Mouse (Mus musculus): ENCODE data around the gene I0C0044D17Rik. TPM values are rescaled to one million over a fixed set of nuclear protein-coding genes. Genes with fewer than 3 reads are reported as not detected.
"Not testable (repeated sequence)": the region's sequence is repeated elsewhere in the genome, so short reads cannot be mapped to it uniquely, and the experiment has no call there.

The I0C0044D17Rik gene
- polyA plus RNA-seq, 1 experiment: not detected

DNA sequence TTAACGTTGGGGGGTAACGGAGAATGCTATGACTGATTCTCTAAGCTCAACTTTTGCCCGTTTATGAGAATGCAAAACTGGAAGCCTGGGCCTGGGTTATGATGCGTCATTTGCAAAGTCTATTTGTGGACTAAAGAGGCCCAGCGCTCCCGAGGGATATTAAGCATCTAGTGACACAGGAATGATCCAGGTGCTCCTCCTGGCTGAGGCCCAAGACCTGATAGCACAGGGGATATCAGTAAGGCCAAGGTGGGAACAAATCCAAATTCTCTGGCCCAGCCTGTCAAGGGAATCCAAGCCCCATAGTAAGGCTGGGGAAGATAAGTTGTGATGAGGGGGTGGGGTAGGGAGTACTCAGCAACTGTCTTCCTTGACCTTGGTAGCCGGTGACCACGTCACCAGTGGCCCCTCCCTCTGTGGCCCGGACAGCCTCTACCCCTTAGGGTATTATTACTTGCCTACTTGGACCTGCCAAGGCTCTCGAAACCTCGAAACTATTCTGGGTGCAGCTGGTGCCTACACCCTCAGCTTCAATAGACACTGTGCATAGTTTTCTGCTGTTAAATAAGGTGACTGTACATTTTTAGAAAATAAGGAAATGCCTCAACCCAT lies 33.5 kb upstream of the I0C0044D17Rik start:
- no peaks in the 10 kb centered on the region for H3K36me3 ChIP-seq (ENCODE audit: control insufficient read depth, insufficient read depth, low read length)
- TF ChIP-seq CTCF (IDR thresholded peaks at IDR 0.05; ENCODE audit: extremely low read depth, insufficient read depth, insufficient read length, insufficient replicate concordance) (no peak), POLR2A (IDR thresholded peaks at IDR 0.05; ENCODE audit: low read depth, low read length) (no peak)
- 84% methylated on average over 11 of the region's 11 CpGs for WGBS

DNA sequence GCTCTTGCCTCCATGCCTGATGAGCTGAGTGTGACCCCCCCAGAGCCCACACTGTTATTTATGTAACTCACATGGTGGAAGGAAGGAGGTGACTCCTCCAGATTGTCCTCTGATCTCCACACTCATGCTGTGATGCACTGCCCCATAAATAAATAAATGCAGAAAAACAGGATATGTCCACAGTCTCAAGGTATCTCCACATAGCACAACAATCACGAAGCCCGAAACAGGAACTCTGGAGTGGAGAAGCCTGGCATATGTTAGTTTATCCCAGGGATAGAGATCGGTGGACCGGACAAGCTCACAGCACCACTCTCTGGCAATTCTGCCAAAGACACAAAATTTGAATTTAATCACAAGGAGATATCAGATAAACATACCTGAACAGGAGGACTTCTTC lies 30.3 kb upstream of the I0C0044D17Rik start:
- H3K4me1 ChIP-seq (ENCODE audit: control insufficient read depth, insufficient read depth, insufficient read length): no peaks in the 10 kb centered on the region
- DNase-seq (ENCODE audit: low read depth in 1 of 2, low spot score in 2 of 2): no peak
- no peak overlapping the region for H3K27ac ChIP-seq (ENCODE audit: insufficient read depth, low read length)
- 88% methylated on average over 4 of the region's 4 CpGs for WGBS
- no peak overlapping the region for H3K4me3 ChIP-seq (ENCODE audit: extremely low read depth, insufficient read depth, insufficient read length)
- H3K27me3 ChIP-seq (ENCODE audit: control insufficient read depth, insufficient read depth, low read length): no peaks in the 10 kb centered on the region
- no peak for TF ChIP-seq CTCF (IDR thresholded peaks at IDR 0.05; ENCODE audit: extremely low read depth, insufficient read depth, insufficient read length, insufficient replicate concordance)
- TF ChIP-seq POLR2A (IDR thresholded peaks at IDR 0.05; ENCODE audit: low read depth, low read length): no peak
- no peaks in the 10 kb centered on the region for H3K36me3 ChIP-seq (ENCODE audit: control insufficient read depth, insufficient read depth, low read length)

More for the DNA sequence above, 33.5 kb upstream of the I0C0044D17Rik start:
- Histone ChIP-seq H3K4me1 (ENCODE audit: control insufficient read depth, insufficient read depth, insufficient read length) (no peaks in the 10 kb centered on the region), H3K27me3 (ENCODE audit: control insufficient read depth, insufficient read depth, low read length) (no peaks in the 10 kb centered on the region), H3K4me3 (ENCODE audit: extremely low read depth, insufficient read depth, insufficient read length) (no peak overlapping the region), H3K27ac (ENCODE audit: insufficient read depth, low read length) (no peak overlapping the region)
- no peak for DNase-seq (ENCODE audit: low read depth in 1 of 2, low spot score in 2 of 2)

DNA sequence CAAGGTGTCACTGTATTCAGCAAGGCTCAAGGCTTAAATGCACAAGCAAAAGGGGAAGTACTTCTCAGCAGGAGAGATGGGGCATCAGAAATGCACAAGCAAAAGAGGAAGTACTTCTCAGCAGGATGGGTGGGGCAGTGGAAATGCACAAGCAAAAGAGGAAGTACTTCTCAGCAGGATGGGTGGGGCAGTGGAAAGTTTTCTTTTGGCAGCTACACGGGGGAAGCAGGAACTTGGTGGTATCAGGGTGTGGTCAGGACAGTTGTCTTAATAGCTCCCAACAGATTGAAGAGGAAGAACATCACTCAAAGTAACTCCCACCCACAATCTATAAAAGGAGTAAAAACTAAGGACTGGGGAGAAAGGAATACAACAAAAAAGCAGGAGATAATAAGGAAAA lies 26.8 kb upstream of the I0C0044D17Rik start:
- not testable (repeated sequence) for H3K27me3 ChIP-seq (ENCODE audit: control insufficient read depth, insufficient read depth, low read length); DNase-seq (ENCODE audit: low read depth in 1 of 2, low spot score in 2 of 2); H3K4me1 ChIP-seq (ENCODE audit: control insufficient read depth, insufficient read depth, insufficient read length); H3K27ac ChIP-seq (ENCODE audit: insufficient read depth, low read length); H3K4me3 ChIP-seq (ENCODE audit: extremely low read depth, insufficient read depth, insufficient read length); H3K36me3 ChIP-seq (ENCODE audit: control insufficient read depth, insufficient read depth, low read length)
- WGBS: 21% methylated on average over 1 of the region's 1 CpGs

DNA sequence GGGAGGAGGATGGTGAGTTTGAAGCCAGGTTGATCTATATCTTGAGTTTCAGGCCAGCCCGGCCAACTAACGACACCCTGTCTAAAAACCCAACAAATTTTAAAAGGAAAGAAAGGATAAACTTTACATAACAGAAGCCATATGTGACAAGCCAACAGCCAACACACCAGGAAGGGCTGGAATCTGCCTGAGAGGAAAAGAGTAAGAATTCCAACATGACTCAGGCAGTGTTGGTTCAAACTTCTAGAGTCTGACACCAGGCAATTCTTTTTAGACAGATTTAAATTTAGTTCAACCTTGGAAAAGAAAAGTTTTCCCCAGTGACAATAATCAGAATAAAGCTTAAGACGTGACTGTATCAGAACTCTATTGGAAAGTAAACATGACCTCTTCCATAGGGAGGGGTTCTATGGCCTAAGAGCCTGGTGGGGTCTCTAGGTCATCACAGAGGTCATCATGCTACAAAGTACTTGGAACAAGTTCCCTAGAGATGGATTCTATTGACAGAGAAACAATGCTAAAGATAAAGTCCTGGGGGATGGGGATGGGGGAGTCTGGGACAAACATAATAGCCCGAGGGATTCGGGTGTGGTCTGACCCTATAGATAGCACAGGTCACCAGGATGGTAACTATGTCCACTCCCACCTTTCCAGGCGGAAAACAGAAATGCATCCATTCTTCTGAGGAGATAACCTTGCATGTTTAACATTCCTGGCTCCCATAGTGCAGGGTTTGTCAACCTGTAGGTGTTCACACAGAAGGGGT lies 23.7 kb upstream of the I0C0044D17Rik start:
- Histone ChIP-seq H3K4me3 (ENCODE audit: extremely low read depth, insufficient read depth, insufficient read length) (no peak overlapping the region), H3K27me3 (ENCODE audit: control insufficient read depth, insufficient read depth, low read length) (no peaks in the 10 kb centered on the region), H3K27ac (ENCODE audit: insufficient read depth, low read length) (no peak overlapping the region), H3K36me3 (ENCODE audit: control insufficient read depth, insufficient read depth, low read length) (no peaks in the 10 kb centered on the region), H3K4me1 (ENCODE audit: control insufficient read depth, insufficient read depth, insufficient read length) (no peaks in the 10 kb centered on the region)
- TF ChIP-seq POLR2A (IDR thresholded peaks at IDR 0.05; ENCODE audit: low read depth, low read length) (no peak), CTCF (IDR thresholded peaks at IDR 0.05; ENCODE audit: extremely low read depth, insufficient read depth, insufficient read length, insufficient replicate concordance) (no peak)
- 83% methylated on average over 6 of the region's 6 CpGs for WGBS
- no peak for DNase-seq (ENCODE audit: low read depth in 1 of 2, low spot score in 2 of 2)

DNA sequence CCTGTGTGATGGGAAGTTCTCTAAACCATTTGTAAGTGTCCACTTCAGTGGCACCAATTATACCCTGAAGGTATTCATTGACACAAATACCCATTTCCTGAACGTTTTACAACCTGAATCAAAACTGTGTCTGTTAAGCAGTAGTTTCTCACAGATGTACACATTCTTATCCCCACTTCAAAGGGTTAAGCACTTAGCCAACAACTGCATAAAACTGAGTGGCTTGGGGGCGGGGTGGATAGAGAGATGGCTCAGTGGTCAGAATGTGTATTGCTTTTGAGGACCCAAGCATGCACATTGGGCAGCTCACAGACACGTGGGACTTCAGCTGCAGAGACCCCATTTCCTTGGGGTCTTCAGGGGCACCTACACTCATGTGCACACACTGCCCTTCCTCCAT lies 22.8 kb upstream of the I0C0044D17Rik start:
- TF ChIP-seq CTCF (IDR thresholded peaks at IDR 0.05; ENCODE audit: extremely low read depth, insufficient read depth, insufficient read length, insufficient replicate concordance) (no peak), POLR2A (IDR thresholded peaks at IDR 0.05; ENCODE audit: low read depth, low read length) (no peak)

DNA sequence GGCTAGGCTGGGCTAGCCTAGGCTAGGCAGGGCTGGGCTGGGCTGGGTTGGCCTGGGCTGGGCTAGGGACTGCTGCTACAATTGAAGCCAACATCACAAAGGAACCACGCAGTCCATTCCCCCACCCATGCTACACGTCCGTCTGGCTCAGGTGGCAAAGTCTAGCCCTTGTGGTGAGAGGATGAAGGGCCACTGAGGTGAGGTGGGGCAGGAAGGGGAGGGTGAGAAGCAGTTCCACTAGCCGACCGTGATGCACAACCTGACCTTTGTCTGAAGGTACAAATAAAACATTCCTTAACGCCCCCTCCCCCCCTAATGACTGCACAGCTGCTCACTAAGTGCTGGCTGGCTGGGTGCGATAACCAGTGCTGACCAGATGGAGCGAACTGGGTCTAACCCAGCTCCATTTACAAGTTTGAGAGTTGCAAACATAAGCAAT lies 22.1 kb upstream of the I0C0044D17Rik start:
- no peak for TF ChIP-seq POLR2A (IDR thresholded peaks at IDR 0.05; ENCODE audit: low read depth, low read length)
- no peak overlapping the region for H3K4me3 ChIP-seq (ENCODE audit: extremely low read depth, insufficient read depth, insufficient read length)
- H3K36me3 ChIP-seq (ENCODE audit: control insufficient read depth, insufficient read depth, low read length): no peaks in the 10 kb centered on the region
- no peak overlapping the region for H3K27ac ChIP-seq (ENCODE audit: insufficient read depth, low read length)
- H3K27me3 ChIP-seq (ENCODE audit: control insufficient read depth, insufficient read depth, low read length): no peaks in the 10 kb centered on the region
- H3K4me1 ChIP-seq (ENCODE audit: control insufficient read depth, insufficient read depth, insufficient read length): no peaks in the 10 kb centered on the region
- no peak for DNase-seq (ENCODE audit: low read depth in 1 of 2, low spot score in 2 of 2)
- WGBS: 88% methylated on average over 8 of the region's 8 CpGs

More for the DNA sequence above, 22.8 kb upstream of the I0C0044D17Rik start:
- 68% methylated on average over 3 of the region's 3 CpGs for WGBS
- no peak overlapping the region for H3K27ac ChIP-seq (ENCODE audit: insufficient read depth, low read length)
- no peak overlapping the region for H3K4me3 ChIP-seq (ENCODE audit: extremely low read depth, insufficient read depth, insufficient read length)
- H3K4me1 ChIP-seq (ENCODE audit: control insufficient read depth, insufficient read depth, insufficient read length): no peaks in the 10 kb centered on the region
- no peaks in the 10 kb centered on the region for H3K27me3 ChIP-seq (ENCODE audit: control insufficient read depth, insufficient read depth, low read length)
- DNase-seq (ENCODE audit: low read depth in 1 of 2, low spot score in 2 of 2): no peak
- no peaks in the 10 kb centered on the region for H3K36me3 ChIP-seq (ENCODE audit: control insufficient read depth, insufficient read depth, low read length)

DNA sequence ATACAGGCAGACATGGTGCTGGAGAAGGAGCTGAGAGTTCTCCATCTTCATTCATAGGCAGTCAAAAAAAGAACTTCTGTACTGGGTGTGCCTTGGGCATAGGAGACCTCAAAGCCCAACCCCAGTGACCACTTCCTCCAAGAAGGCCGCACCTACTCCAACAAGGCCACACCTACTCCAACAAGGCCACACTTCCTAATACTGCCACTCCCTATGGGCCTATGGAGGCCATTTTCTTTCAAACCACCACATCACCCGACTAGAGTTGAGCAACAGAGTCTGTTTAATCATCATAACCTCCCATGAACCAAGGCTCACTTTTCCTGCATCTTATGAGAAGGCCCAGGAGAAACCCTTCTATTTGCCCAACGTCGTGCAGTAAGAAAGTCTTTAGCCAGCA lies 21.6 kb upstream of the I0C0044D17Rik start:
- TF ChIP-seq POLR2A (IDR thresholded peaks at IDR 0.05; ENCODE audit: low read depth, low read length) (no peak), CTCF (IDR thresholded peaks at IDR 0.05; ENCODE audit: extremely low read depth, insufficient read depth, insufficient read length, insufficient replicate concordance) (no peak)
- Histone ChIP-seq H3K4me1 (ENCODE audit: control insufficient read depth, insufficient read depth, insufficient read length) (no peaks in the 10 kb centered on the region), H3K27me3 (ENCODE audit: control insufficient read depth, insufficient read depth, low read length) (no peaks in the 10 kb centered on the region), H3K27ac (ENCODE audit: insufficient read depth, low read length) (no peak overlapping the region), H3K4me3 (ENCODE audit: extremely low read depth, insufficient read depth, insufficient read length) (no peak overlapping the region), H3K36me3 (ENCODE audit: control insufficient read depth, insufficient read depth, low read length) (no peaks in the 10 kb centered on the region)
- no peak for DNase-seq (ENCODE audit: low read depth in 1 of 2, low spot score in 2 of 2)
- WGBS: 76% methylated on average over 4 of the region's 4 CpGs
